Mouse (Mus musculus): ENCODE measurements around the gene Peg3. TPM values are rescaled to one million over a fixed set of nuclear protein-coding genes. Genes with fewer than 3 reads are reported as not detected.

Gene Peg3
- polyA plus RNA-seq, 1 experiment from 2014 or later = 30.9 TPM

DNA sequence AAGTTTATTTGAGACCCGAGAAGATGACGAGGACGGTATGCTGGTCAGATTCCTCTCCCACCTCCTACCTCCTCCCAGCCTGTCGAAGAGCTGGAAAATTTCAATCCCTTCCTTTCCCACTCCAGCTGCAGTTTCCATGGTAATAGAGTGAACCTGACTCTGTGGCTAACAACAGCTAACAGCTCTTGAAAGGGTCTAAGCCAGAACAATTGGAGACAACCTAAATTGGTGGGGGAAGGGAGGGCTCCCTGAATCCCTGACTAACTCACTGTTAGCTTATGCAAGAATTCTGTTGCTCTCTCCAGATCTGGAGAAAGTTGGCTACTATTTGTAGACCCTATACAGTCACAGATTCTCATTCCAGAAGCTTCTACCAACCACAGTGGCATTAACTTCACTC lies 23.2 kb upstream of the Peg3 start:
- DNase-seq (no peak), ATAC-seq (ENCODE audit: low read depth) (no peak)
- WGBS (ENCODE audit: insufficient replicate concordance) = 45% methylated on average over 4 of the region's 4 CpGs
- Histone ChIP-seq H3K4me1 (replicated peaks) (0 out of 2 replicates have a peak, but pooled peaks cover 2% of the 10 kb centered on the region), H3K36me3 (no peaks in the 10 kb centered on the region), H3K27ac (no peak overlapping the region), H3K9ac (no peak overlapping the region), H3K9me3 (replicated peaks) (no peaks in the 10 kb centered on the region), H3K4me2 (no peak overlapping the region), H3K27me3 (no peaks in the 10 kb centered on the region), H3K4me3 (replicated peaks) (no peak overlapping the region)

DNA sequence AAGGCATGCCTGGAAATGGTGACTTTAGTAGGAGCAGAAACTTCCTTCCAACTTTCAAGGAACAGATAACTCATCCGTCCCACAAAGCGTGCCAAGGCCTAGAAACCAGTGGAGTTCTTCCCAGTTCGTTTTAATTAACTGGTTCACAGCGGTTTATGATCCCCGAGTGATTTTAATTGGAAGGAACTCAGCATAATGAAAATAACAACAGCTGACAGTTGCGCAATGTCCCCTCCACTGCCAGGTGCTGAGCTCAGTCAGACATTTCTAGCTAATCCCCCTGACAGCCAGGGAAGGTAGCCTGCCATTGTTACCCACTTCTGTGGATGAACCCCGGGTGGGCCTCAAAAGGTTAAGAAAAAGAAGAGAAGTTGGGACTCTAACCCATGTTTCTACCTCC lies 19.0 kb upstream of the Peg3 start:
- no peaks in the 10 kb centered on the region for H3K4me1 ChIP-seq (replicated peaks)
- no peak overlapping the region for H3K27ac ChIP-seq
- no peaks in the 10 kb centered on the region for H3K9me3 ChIP-seq (replicated peaks)
- no peaks in the 10 kb centered on the region for H3K27me3 ChIP-seq
- WGBS (ENCODE audit: insufficient replicate concordance) = 56% methylated on average over 7 of the region's 7 CpGs
- no peak for DNase-seq
- no peak overlapping the region for H3K4me3 ChIP-seq (replicated peaks)
- no peak for ATAC-seq (ENCODE audit: low read depth)
- H3K4me2 ChIP-seq = no peak overlapping the region
- H3K9ac ChIP-seq = no peak overlapping the region
- H3K36me3 ChIP-seq = no peaks in the 10 kb centered on the region

DNA sequence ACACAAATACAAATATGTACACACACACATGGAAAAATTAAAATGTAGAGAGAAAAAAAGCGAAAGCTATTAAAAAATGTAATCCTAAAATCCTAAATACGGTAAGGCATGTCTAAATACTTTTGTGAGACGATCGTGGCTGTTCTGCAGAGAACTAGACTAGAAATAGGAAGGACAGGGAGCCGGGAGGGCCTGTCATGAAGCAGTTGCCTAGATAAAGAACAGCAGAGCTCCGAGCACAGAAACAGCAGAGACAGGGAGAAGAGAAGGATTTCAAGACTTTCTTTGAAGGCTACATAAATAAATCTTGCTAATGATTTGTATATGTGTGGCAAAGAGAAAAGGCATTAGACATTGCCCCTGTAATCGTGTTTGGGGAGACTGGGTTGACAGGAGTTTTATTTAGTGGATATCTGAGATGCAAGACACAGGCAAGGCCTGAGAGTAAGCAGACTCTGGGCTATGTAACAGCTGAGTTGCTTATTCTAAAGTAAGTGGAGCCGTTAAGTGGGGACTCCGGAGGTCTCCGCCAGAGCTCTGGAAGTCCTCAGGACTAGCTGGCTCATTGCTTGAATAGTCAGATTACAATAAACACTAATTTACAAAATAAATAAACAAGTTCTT lies 14.2 kb upstream of the Peg3 start:
- no peaks in the 10 kb centered on the region for H3K9me3 ChIP-seq (replicated peaks)
- H3K9ac ChIP-seq = no peak overlapping the region
- H3K27me3 ChIP-seq = no peaks in the 10 kb centered on the region
- DNase-seq (no peak), ATAC-seq (ENCODE audit: low read depth) (no peak)
- no peak overlapping the region; the same call in 1 of the 2 replicates for H3K27ac ChIP-seq
- no peaks in the 10 kb centered on the region for H3K4me1 ChIP-seq (replicated peaks)
- no peak overlapping the region for H3K4me3 ChIP-seq (replicated peaks)
- WGBS (ENCODE audit: insufficient replicate concordance) = 58% methylated on average over 10 of the region's 10 CpGs
- no peaks in the 10 kb centered on the region for H3K36me3 ChIP-seq
- H3K4me2 ChIP-seq = no peak overlapping the region

DNA sequence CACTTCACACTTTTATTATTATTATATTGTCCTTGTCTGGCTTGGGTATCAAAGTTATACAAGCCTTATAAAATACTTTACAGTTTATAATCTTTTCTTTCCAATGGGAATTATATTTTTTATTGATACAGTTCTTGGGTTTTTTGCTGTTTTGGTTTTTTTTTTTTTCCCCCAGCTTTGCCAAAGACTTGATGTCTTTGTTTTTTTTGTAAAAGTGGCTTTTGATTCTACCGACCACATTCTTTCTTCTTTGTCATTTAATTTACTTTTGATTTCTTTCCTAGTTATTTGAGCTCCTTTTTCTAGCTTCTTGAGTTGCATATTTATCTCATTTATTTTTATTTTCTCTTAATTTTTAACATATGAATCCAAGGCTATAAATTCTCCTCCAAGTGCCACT lies 5.8 kb upstream of the Peg3 start:
- no peaks in the 10 kb centered on the region for H3K4me1 ChIP-seq (replicated peaks)
- H3K27me3 ChIP-seq = peaks cover 8% of the 10 kb centered on the region; the same call in 1 of the 2 replicates
- H3K36me3 ChIP-seq = no peaks in the 10 kb centered on the region
- H3K9me3 ChIP-seq (replicated peaks) = no peaks in the 10 kb centered on the region; the same call in 1 of the 2 replicates
- 48% methylated on average over 1 of the region's 1 CpGs for WGBS (ENCODE audit: insufficient replicate concordance)
- no peak overlapping the region for H3K4me3 ChIP-seq (replicated peaks)
- H3K27ac ChIP-seq = no peak overlapping the region
- ATAC-seq (ENCODE audit: low read depth) = no peak
- no peak for DNase-seq
- no peak overlapping the region for H3K4me2 ChIP-seq
- H3K9ac ChIP-seq = no peak overlapping the region

DNA sequence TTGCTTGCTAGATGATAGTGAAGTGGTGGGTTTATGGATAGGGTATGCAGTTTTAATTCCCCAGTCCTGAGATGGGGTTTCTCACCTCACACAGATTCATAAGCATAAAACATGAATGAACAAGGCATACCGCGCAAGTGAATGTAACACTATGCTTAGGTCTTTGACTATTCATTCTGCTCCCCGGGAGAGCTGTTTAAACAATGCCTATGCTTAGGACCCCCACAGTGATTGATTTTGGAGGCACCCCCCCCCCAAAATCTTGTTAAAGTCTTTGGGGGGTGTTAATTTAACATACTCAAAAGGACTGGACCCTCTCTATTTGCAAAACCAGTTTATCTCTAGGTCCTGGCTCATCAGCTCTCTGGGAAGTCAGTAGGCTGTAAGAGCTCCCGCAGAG lies 1.7 kb upstream of the Peg3 start:
- H3K9me3 ChIP-seq (replicated peaks) = peaks cover 31% of the 10 kb centered on the region
- H3K9ac ChIP-seq = peak overlapping the region; percentile 39; the same call in 1 of the 2 replicates
- H3K4me2 ChIP-seq = peak overlapping the region; percentile 30
- no peaks in the 10 kb centered on the region for H3K36me3 ChIP-seq
- WGBS (ENCODE audit: insufficient replicate concordance) = 43% methylated on average over 4 of the region's 4 CpGs
- H3K27me3 ChIP-seq = peaks cover 16% of the 10 kb centered on the region
- peak overlapping the region; percentile 58 for H3K4me3 ChIP-seq (replicated peaks)
- H3K4me1 ChIP-seq (replicated peaks) = no peaks in the 10 kb centered on the region
- no peak for ATAC-seq (ENCODE audit: low read depth)
- DNase-seq = no peak
- H3K27ac ChIP-seq = 0 out of 2 replicates have a peak overlapping the region, but pooled peaks have one; percentile 3

DNA sequence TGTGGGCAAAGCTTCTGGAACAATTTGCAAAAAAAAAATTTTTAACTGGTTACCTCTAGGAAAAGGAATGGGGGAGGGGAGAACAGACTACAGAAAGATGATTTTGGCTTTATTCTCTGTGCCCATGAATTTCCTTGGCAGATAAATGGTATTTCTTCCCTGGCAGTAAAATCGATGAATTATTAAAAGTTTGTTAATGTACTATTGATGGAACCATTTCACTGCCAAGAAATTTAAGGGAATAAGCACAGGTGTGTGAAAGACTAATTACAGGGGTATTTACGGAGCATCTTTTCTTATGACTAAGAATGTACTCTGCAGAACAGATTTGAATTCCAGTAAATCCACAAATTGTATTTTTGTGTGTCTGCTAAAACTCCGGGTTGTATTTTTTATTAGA lies 1.1 kb upstream of the Peg3 start:
- 38% methylated on average over 3 of the region's 3 CpGs for WGBS (ENCODE audit: insufficient replicate concordance)
- Histone ChIP-seq H3K4me2 (no peak overlapping the region), H3K9ac (no peak overlapping the region), H3K4me1 (replicated peaks) (no peaks in the 10 kb centered on the region), H3K9me3 (replicated peaks) (peaks cover 31% of the 10 kb centered on the region), H3K27ac (no peak overlapping the region), H3K36me3 (no peaks in the 10 kb centered on the region), H3K4me3 (replicated peaks) (peak overlapping the region; percentile 58), H3K27me3 (peaks cover 16% of the 10 kb centered on the region)
- ATAC-seq (ENCODE audit: low read depth) (no peak), DNase-seq (no peak)

DNA sequence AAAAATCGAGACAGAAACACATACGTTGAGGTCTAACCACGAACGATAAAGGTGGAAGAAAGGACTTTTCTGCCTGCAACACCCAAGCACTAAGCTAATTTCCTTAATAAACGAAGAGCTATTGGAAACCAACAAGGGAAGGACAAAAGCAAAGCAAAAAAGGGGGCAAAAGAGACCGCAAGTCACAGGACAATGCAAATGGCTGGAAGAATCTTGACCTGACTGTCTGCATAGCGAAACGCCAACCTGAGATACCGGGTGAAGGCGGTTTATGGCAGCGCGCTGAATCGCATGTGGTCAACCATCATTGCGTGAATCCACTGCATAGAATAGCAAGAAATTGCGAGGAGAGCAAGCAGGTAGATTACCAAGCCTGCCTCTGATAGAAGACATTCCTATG lies 570 bp upstream of the Peg3 start:
- no peak for ATAC-seq (ENCODE audit: low read depth)
- Histone ChIP-seq H3K36me3 (no peaks in the 10 kb centered on the region), H3K27ac (no peak overlapping the region), H3K27me3 (peaks cover 16% of the 10 kb centered on the region), H3K9me3 (replicated peaks) (peaks cover 31% of the 10 kb centered on the region), H3K4me3 (replicated peaks) (peak overlapping the region; percentile 58), H3K4me1 (replicated peaks) (no peaks in the 10 kb centered on the region), H3K4me2 (peak overlapping the region; percentile 70), H3K9ac (peak overlapping the region; percentile 22; the same call in 1 of the 2 replicates)
- 44% methylated on average over 15 of the region's 15 CpGs for WGBS (ENCODE audit: insufficient replicate concordance)
- DNase-seq = no peak

DNA sequence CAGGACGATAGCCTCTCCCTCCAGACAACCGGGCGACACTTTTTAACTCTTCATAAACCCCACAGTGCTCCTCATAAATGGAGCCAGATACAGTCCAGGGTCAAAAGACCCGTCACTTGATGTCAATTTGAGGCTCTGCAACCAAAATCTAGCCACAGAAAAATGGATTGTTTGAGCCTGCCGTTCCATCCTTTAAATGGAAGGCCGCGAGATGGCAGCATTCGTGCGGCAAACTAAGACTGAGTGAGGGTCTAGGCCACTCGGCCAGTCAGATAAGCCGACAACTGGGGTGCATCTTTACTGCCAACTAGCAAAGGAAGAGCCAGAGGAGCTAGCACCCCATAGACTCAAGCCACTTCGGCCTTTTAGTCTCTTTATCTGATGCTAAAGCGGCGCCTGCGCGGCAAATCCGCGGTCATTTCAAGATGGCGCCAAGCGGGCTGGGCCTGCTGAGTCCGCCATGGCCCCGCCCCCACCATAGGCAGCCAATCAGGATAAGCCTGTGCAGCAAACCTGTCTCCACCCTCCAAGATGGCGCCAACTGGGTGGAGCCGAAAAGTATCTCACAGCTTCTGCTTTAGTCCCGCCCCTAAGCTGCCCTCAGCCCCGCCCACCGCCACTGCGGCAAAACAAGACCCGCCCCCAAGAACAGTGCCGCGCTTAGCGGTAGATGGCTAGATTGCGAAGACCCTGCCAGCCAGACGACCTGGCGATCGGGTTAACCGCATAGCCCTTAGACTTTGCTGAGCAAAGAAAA lies 992 bp downstream of the Peg3 start:
- H3K9ac ChIP-seq = peak overlapping the region; percentile 68

DNA sequence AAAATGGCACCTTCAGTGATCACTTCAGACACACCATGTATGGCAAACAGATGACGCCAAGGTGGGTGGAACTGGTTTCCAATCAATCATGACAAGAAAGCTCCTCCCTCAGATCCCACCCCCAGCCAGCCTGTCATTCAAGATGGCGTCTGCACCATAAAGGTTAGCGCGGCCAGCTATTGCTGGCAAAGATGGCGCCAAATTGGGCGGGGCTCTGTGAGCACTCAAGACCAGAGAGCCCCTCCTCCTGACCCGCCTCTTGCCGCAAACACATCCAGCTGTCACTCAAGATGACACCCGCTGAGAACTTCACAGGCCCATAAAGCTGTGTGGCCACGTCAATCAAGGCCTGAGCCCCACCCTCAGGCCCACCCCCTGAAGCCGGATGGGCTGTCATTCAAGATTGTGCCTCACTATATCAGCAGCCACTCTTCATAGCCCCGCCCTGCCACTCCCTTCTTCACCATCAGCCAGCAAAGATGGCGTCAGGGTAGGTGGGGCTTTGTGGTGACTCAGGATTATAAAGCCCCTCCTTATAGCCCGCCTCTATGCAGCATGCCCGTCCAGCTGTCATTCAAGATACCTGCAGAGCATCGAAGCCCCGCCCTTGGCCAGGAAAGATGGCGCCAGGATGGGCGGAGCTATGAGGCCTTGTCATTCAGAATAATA lies 1.8 kb downstream of the Peg3 start:
- 40% methylated on average over 19 of the region's 19 CpGs for WGBS (ENCODE audit: insufficient replicate concordance)
- ATAC-seq (ENCODE audit: low read depth) = peak; percentile 84
- peaks cover 5% of the 10 kb centered on the region for H3K36me3 ChIP-seq
- DNase-seq = peak; percentile 87
- H3K27me3 ChIP-seq = peaks cover 16% of the 10 kb centered on the region
- peak overlapping the region; percentile 70 for H3K4me2 ChIP-seq
- peak overlapping the region; percentile 58 for H3K4me3 ChIP-seq (replicated peaks)
- H3K9ac ChIP-seq = no peak overlapping the region
- no peaks in the 10 kb centered on the region for H3K4me1 ChIP-seq (replicated peaks)
- H3K27ac ChIP-seq = peak overlapping the region; percentile 66
- peaks cover 31% of the 10 kb centered on the region for H3K9me3 ChIP-seq (replicated peaks)

More for the DNA sequence above, 992 bp downstream of the Peg3 start:
- Histone ChIP-seq H3K36me3 (peaks cover 5% of the 10 kb centered on the region), H3K4me1 (replicated peaks) (no peaks in the 10 kb centered on the region), H3K4me2 (peak overlapping the region; percentile 70), H3K4me3 (replicated peaks) (peak overlapping the region; percentile 58), H3K27ac (peak overlapping the region; percentile 85), H3K9me3 (replicated peaks) (peaks cover 31% of the 10 kb centered on the region), H3K27me3 (peaks cover 16% of the 10 kb centered on the region)
- whole genome bisulfite sequencing (ENCODE audit: insufficient replicate concordance) = 46% methylated on average over 37 of the region's 37 CpGs
- peak; percentile 88 for DNase-seq
- ATAC-seq (ENCODE audit: low read depth) = peak; percentile 31

DNA sequence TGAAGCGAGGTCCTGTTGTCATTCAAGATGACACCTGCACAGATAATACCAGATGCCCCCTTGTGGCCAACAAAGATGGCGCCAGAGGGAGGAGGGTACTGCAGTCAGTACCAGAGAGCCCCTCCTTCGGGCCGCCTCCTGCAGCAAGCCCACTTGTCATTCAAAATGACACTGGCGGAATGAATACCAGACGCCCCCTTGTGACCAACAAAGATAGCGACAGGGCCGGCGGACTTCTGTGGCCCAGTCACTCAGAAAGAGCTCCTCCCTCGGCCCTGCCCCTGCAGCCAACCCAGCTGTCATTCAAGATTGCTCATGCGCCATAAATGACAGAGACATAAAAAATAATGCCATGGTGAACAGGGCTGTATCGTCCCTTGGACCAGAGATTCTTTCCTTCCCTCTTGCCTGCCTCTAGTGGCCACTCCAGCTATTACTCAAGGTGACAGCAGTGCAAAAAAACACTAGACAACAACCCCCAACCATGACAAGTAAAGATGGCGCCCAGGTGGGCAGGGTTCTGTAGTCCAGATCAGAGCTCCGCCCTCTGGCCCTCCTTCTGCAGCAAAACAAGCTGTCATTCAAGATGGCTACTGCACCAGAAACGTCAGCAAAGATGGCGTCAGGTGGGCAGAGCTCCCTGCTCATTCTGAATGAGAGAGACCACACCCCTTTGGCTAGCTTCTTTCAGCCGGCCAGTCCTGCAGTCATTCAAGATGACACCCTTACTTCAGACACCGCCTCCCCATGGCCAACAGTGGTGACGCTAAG lies 2.7 kb downstream of the Peg3 start:
- peaks cover 31% of the 10 kb centered on the region for H3K9me3 ChIP-seq (replicated peaks)
- H3K36me3 ChIP-seq = peaks cover 5% of the 10 kb centered on the region
- H3K9ac ChIP-seq = no peak overlapping the region
- 45% methylated on average over 19 of the region's 19 CpGs for WGBS (ENCODE audit: insufficient replicate concordance)
- H3K4me1 ChIP-seq (replicated peaks) = no peaks in the 10 kb centered on the region
- peaks cover 16% of the 10 kb centered on the region for H3K27me3 ChIP-seq
- DNase-seq (peak; percentile 69), ATAC-seq (ENCODE audit: low read depth) (peak; percentile 17)
- peak overlapping the region; percentile 66 for H3K27ac ChIP-seq
- H3K4me3 ChIP-seq (replicated peaks) = peak overlapping the region; percentile 58
- H3K4me2 ChIP-seq = peak overlapping the region; percentile 70

DNA sequence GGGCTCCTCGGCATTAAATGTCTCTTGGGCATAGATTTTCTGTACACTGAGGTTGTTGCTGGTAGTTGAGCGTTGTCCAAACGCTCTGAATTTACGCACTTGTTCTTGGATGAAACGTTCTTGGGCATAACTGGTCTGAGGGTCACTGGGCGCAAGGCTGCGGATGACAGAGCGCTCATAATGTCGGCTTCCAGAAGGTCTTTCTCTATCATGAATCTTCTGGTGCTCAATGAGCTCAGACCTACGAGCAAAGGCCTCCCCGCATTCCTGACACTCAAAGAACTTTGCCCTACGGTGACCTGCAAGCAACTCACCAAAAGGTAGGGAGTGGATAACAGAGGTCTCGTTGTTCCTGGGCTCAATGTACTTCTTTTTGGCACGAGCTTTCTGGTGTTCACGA lies 20.8 kb downstream of the Peg3 start:
- Histone ChIP-seq H3K4me3 (replicated peaks) (no peak overlapping the region), H3K27ac (no peak overlapping the region), H3K4me2 (no peak overlapping the region), H3K36me3 (peaks cover 61% of the 10 kb centered on the region), H3K27me3 (no peaks in the 10 kb centered on the region), H3K9ac (no peak overlapping the region), H3K9me3 (replicated peaks) (0 out of 2 replicates have a peak, but pooled peaks cover 6% of the 10 kb centered on the region), H3K4me1 (replicated peaks) (no peaks in the 10 kb centered on the region)
- ATAC-seq (ENCODE audit: low read depth) (no peak), DNase-seq (no peak)
- WGBS (ENCODE audit: insufficient replicate concordance) = 77% methylated on average over 15 of the region's 15 CpGs

Measured in liver, embryonic 13.5 days (tissue).